Mouse (Mus musculus) cerebellum, adult 11-12 months (tissue): ENCODE data around the gene Itgam.
"Not testable (repeated sequence)": the region's sequence is repeated elsewhere in the genome, so short reads cannot be mapped to it uniquely, and the experiment has no call there.

Experiments
- DNase-seq: peaks from one replicate; pipeline ENCODE4 v3.0.0; 2022

Gene Itgam

DNA sequence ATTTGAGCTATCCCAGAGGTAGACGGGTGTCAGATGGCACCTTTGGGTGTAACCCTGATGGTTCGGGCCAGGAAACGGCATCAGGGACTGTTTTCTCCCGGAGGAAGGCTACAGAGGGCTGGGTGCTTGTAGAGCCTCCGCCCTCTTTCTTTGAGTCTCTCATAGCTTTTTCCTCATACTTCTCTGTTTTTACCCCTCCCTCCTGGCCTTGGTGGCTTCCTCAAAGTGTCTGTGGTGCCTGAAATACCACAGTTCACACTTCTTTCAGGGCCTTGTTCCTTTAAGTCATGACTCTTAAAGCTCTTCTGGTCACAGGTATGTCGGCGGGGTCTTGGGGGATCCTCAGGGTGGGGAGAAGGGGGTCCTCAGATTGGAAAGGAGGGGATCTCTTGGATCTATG lies at the start of gene Itgam, which contains the start of gene Gm49368:
Gene Itgam (plus strand): TSS at position 185 of the 400 bp plus-strand sequence.
Gene Gm49368 (plus strand): TSS at position 228 of the 400 bp plus-strand sequence.
- no peak for DNase-seq

DNA sequence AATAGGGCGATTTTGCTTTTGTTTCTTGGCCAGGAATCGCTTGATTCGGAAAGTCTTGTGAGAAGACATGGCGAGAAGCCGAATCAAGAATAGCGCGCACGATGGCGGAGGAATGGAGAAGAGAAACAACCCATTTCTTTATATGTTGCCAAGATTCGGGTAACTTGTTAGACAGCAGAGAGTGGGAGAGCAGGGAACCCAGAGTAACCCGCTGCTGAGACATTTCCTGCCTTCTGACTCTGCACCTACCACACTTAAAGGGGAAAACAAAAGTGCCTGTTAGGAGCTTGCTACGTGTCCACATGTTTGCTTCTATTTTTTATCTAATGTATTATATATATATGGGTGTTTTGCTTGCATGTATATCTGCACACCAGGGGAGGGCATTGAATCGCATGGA lies 49.3 kb upstream of the Itgam start:
- no peak for DNase-seq

- not testable (repeated sequence) for DNase-seq
Observed at GRCm38 (mm10) chr7:128016134-128016533, 46.3 kb upstream of the Itgam start.

DNA sequence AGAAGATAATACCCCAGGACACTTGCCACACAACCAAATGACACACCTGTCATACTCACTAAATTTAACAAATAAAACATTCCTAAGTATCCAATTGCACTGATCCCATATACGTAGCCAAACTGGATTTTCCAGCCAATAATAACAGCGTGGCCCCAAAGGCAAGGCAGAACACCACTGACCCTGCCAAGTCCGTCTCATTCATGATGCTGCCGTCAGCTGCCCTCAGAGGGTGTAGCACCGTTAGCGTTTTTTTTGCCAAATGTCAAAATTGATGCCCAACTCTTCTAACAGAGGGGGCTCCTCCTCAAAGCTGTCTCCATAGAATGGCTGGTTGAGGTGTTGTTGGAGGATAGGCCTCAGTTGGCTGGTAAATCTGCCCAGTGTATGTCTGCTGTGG lies 45.8 kb upstream of the Itgam start:
- DNase-seq, result no peak

GRCm38 (mm10) chr7:128018275-128018674 lies 44.2 kb upstream of the Itgam start:
- no peak for DNase-seq

DNA sequence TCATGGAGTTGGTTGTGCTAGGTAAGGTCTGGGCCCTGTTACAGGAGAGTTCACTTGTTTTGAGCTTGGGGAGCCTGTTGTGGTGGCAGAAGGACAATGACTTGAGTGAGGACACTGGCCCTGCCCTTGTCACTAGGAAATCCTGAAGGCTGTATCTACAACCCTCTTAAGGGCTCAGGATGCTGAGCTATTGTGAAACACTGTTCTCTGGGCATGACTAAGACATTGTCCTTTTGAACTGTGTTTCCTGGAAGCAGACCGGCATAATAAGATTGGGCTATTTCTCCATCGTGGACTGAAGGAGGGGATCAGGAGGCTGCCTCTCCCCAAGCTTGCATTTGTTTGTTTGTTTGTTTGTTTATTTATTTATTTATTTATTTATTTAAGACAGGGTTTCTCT lies 43.3 kb upstream of the Itgam start:
- DNase-seq, result no peak

- DNase-seq, result no peak
Observed at GRCm38 (mm10) chr7:128022974-128023373, 39.5 kb upstream of the Itgam start.

DNA sequence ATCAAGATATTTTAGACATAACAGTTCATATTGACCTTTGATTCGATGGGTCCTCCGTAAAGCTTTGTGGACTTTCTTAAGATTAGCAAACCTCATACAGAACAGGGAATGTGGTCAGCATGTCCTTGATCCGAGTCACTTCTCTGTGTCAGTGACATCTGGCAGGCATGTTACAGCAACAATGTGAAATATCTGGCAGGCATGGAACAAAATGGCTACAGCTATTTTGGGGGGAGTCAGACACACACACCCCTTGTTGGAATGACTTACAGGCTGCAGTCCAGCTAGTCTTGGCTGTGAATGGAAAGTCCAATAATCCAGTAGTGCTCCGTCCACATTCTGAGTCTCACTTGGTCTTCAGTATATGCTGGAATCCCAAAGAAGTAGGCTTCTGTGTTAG lies 38.9 kb upstream of the Itgam start:
- no peak for DNase-seq

DNA sequence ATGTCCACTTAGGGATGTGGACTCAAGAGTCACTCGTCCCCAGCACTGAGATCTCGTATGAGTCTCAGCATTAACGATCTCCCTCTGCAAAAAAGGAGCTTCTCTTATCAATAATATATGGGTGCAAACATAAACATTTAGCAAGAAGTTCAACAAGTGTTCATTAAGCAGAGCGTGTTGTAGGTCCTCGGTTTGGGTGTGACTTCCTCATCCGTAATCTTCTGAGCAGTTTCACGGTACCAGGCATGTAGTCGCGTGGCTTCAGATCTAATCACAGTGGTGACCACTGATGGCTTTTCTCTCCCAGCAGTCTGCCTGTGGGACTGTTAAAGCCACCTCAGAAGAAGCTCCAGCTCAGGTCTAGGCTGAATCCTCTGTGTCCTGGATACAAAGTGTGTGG lies 38.1 kb upstream of the Itgam start:
- no peak for DNase-seq

GRCm38 (mm10) chr7:128024932-128025331 lies 37.5 kb upstream of the Itgam start:
- DNase-seq, result no peak

GRCm38 (mm10) chr7:128025381-128025780 lies 37.1 kb upstream of the Itgam start:
- no peak for DNase-seq

- DNase-seq, result no peak
Observed at GRCm38 (mm10) chr7:128031403-128031976, 30.9 kb upstream of the Itgam start.

GRCm38 (mm10) chr7:128032290-128032988 lies 30.0 kb upstream of the Itgam start:
- DNase-seq, result no peak

DNA sequence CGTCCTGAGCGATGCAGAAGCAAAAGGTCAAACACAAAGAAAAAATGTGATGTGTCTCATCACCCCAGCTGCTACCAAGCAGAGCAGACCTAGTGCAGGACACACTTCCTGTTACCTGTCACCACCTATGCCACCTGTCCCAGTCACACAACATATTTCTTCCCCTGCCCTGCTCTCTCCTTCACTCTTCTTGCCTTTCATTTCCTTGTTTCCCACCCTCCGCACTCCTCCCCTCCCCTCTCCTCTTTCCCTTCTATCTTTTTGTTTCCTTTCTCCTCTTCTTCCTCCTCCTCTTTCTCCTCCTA lies 29.5 kb upstream of the Itgam start:
- no peak for DNase-seq

- no peak for DNase-seq
Observed at GRCm38 (mm10) chr7:128033616-128034015, 28.8 kb upstream of the Itgam start.

- DNase-seq, result not testable (repeated sequence)
Observed at GRCm38 (mm10) chr7:128042161-128042820, 20.1 kb upstream of the Itgam start.

GRCm38 (mm10) chr7:128044142-128044785 lies 18.2 kb upstream of the Itgam start:
- no peak for DNase-seq

DNA sequence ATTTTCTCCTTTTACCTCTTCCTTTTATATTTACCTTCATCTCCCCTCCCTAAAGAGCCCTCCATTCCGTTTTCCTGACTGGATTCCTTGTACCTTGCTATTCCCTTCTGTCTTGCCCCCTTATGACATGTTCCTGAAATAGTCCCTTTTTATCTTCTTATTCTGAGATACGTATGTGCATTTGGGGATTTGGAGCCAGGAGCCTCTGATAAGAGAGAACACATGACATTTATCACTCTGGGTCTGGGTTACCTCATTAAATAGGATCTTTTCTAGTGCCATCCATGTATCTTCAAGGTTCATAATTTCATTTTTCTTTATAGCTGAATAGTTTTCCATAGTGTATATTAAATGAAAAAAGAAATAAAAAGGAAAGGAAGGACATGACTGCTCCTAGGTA lies 16.8 kb upstream of the Itgam start:
- DNase-seq, result no peak

DNA sequence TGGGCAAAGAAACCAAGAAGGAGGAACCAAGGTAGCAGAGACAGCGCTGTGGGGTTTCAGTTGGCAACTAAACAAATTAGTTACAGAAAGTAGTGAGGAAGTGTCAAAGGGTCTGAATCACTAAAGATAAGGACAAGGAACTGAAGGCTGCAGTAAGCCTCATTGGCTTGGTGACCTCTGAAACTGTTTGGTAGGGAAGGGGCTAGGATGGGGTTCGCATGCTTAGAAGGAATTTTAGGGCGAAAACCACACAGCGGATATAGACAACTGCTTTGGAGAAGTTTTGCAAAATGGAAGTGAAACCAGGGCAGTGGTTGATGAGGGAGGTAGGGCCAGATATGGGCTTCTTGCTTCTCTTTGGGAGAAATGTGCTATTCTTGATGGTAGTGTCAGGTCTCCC lies 13.6 kb upstream of the Itgam start:
- DNase-seq, result no peak

DNA sequence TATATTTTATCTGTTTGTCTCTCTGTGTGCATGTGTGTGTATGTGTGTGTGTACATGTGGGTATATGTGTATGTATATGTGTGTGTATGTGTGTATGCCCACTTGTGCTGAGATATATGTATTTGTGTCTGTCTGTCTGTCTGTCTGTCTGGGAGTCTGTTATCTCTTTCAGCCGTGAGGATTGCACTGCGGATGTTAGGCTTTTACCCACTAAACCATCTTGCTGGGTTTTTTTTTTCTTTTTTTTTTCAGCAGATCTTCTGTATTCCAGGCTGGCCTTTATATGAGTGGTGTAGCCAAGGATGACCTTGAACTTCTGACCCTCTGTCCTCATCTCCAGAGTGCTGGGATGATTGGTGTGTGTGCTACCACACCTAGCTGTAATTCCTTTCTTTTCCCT lies 13.2 kb upstream of the Itgam start:
- no peak for DNase-seq

DNA sequence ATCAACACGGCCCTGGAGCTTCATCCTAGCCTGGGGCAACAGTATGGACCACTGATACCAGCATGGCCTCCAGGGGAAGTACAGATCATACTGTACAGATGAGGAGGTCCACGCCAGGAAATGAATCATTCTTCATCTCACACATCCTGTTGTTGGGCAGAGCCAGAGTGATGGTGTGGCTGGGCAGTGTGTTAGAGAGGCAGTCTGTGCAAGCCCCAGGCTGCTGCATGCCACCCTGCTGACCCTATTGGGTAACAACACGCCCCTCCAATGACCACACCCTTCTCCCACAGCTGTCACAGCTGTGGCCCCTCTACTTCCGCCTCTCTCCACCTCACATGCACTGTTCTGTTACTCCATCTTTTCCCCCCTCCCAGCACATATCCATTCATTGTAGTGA lies 11.7 kb upstream of the Itgam start:
- no peak for DNase-seq

- DNase-seq, result no peak
Observed at GRCm38 (mm10) chr7:128053061-128053460, 9.4 kb upstream of the Itgam start.

- DNase-seq, result no peak
Observed at GRCm38 (mm10) chr7:128056917-128057444, 5.5 kb upstream of the Itgam start.

DNA sequence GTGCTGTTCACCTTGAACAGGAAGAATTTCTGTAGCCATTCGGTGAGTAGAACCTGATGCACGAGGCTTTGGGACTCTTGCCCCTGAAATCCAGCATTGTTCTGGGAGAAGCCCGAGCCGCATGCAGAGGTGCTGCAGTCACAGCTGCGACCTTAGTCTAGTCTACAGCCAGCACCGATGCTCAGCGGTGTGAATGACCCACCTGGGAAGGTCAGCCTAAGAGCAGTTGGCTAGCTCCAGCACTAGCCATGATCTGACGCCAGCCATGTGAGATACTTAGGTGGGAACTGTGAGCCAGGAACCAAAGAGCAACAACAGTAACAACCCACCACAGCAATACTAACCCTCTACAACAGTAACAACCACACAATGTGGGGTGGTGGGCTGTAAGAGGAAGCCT lies 4.6 kb upstream of the Itgam start:
- no peak for DNase-seq
